Comparison of ENCODE assay signal across 14 mouse cellular contexts in genomic region chr2:50103850-50104503, GRCm38 (mm10). TPM values are rescaled to one million over a fixed set of nuclear protein-coding genes. Genes with fewer than 3 reads are reported as not detected.
DNase-seq lines count a peak whose midpoint lies in the region; ATAC-seq and TF ChIP-seq lines count a peak whose summit lies in the region.
"Had no signal": no experiment of that assay in that cellular context is flagged by ENCODE, and none has a peak within 500 bp of the region (broad histone marks: within the 10 kb centered on the region; RNA-seq: fewer than 3 reads in every experiment).

No protein-coding gene starts in this region.

- peaks cover 24% of the 10 kb centered on the region for H3K4me1 ChIP-seq in kidney, embryonic 15.5 days
- H3K4me1 ChIP-seq in stomach, embryonic 15.5 days: 0 out of 2 replicates have a peak, but pooled peaks cover 9% of the 10 kb centered on the region

- intact Hi-C loops in left cerebral cortex, postnatal 10 days (cut with DNase I): no loop called here

- DNase-seq in kidney, adult 11 months: no peak
- DNase-seq in Patski (ENCODE audit: low read depth, low spot score): no peak
- DNase-seq in left cerebral cortex, postnatal 10 days (ENCODE audit: extremely low spot score in 1 of 2, low spot score in 2 of 2): no peak
- no peak for DNase-seq in spleen, adult 18-20 months
- DNase-seq: cerebellum, adult 11 months; gastrocnemius, adult 2 months; heart, adult 18-20 months; kidney, adult 2 months; layer of hippocampus, adult 9-11 months had no signal

- no peaks in the 10 kb centered on the region for H3K9me3 ChIP-seq in kidney, embryonic 15.5 days (replicated peaks)
- no peaks in the 10 kb centered on the region for H3K9me3 ChIP-seq in stomach, embryonic 15.5 days
- H3K9me3 ChIP-seq: embryonic facial prominence, embryonic 13.5 days; midbrain, embryonic 13.5 days had no signal

- ATAC-seq in kidney, embryonic 15.5 days (replicated peaks; ENCODE audit: low FRiP score): peak; percentile 54
- ATAC-seq in Patski: peak; percentile 39
- peak; percentile 77 for ATAC-seq in stomach, embryonic 15.5 days (ENCODE audit: insufficient read depth, low FRiP score, low read depth)
- ATAC-seq: midbrain, embryonic 13.5 days had no signal

- peaks cover 4% of the 10 kb centered on the region; the same call in 1 of the 2 replicates for H3K27me3 ChIP-seq in kidney, embryonic 15.5 days
- no peaks in the 10 kb centered on the region for H3K27me3 ChIP-seq in C2C12 (ENCODE audit: control insufficient read depth, insufficient read depth, insufficient read length)
- no peaks in the 10 kb centered on the region for H3K27me3 ChIP-seq in Patski
- H3K27me3 ChIP-seq in stomach, embryonic 15.5 days (replicated peaks): no peaks in the 10 kb centered on the region
- H3K27me3 ChIP-seq: embryonic facial prominence, embryonic 13.5 days; midbrain, embryonic 13.5 days had no signal

- no peak overlapping the region for H3K4me2 ChIP-seq in kidney, embryonic 15.5 days
- no peak overlapping the region for H3K4me2 ChIP-seq in stomach, embryonic 15.5 days
- H3K4me2 ChIP-seq: embryonic facial prominence, embryonic 13.5 days; midbrain, embryonic 13.5 days had no signal

- POLR2A ChIA-PET in Patski (lab: Charles Lee): interaction anchor here (0.7 kb wide), 2 partner anchors 985 to 1058 kb away, joined by 3 to 4 read pairs; no protein-coding TSS in a partner anchor

- no peaks in the 10 kb centered on the region for H3K79me3 ChIP-seq in C2C12 (ENCODE audit: low read depth)

- in situ Hi-C loops in Patski (cut with MboI; ENCODE audit: low pct_unique_long_range_greater_than_20kb): no loop called here

- CTCF ChIA-PET in Patski (lab: Charles Lee): interaction anchor here (0.7 to 1.0 kb wide), 2 partner anchors 13 to 23 kb away, joined by 3 to 4 read pairs; no protein-coding TSS in a partner anchor

- 53% methylated on average over 7 of the region's 7 CpGs for WGBS in kidney, embryonic 15.5 days
- WGBS in stomach, embryonic 15.5 days: 50% methylated on average over 7 of the region's 7 CpGs

- H3K4me3 ChIP-seq in kidney, embryonic 15.5 days (replicated peaks): no peak overlapping the region
- H3K4me3 ChIP-seq in C2C12 (ENCODE audit: insufficient read depth, poor library complexity, severe bottlenecking): no peak overlapping the region
- no peak overlapping the region for H3K4me3 ChIP-seq in stomach, embryonic 15.5 days (replicated peaks)
- H3K4me3 ChIP-seq: embryonic facial prominence, embryonic 13.5 days; gastrocnemius, adult 2 months; midbrain, embryonic 13.5 days had no signal

- no peak overlapping the region for H3ac ChIP-seq in C2C12 (ENCODE audit: control insufficient read depth, insufficient read length, low read depth)

- no peaks in the 10 kb centered on the region for H3K79me2 ChIP-seq in C2C12 (ENCODE audit: control insufficient read depth, insufficient read depth)

- H3K27ac ChIP-seq in kidney, embryonic 15.5 days: peak overlapping the region; percentile 59
- H3K27ac ChIP-seq in stomach, embryonic 15.5 days: peak overlapping the region; percentile 66
- H3K27ac ChIP-seq: embryonic facial prominence, embryonic 13.5 days; gastrocnemius, adult 2 months; midbrain, embryonic 13.5 days had no signal

- no peak overlapping the region for H3K9ac ChIP-seq in kidney, embryonic 15.5 days
- no peak overlapping the region for H3K9ac ChIP-seq in stomach, embryonic 15.5 days
- H3K9ac ChIP-seq: embryonic facial prominence, embryonic 13.5 days; midbrain, embryonic 13.5 days had no signal

- no peaks in the 10 kb centered on the region for H3K36me3 ChIP-seq in kidney, embryonic 15.5 days
- no peaks in the 10 kb centered on the region for H3K36me3 ChIP-seq in C2C12 (ENCODE audit: control insufficient read depth, insufficient read depth)
- no peaks in the 10 kb centered on the region for H3K36me3 ChIP-seq in stomach, embryonic 15.5 days
- H3K36me3 ChIP-seq: embryonic facial prominence, embryonic 13.5 days; midbrain, embryonic 13.5 days had no signal

- no peak for TF ChIP-seq CTCF in C2C12 (IDR thresholded peaks at IDR 0.05; ENCODE audit: control insufficient read depth, insufficient read depth, insufficient read length)
- TF ChIP-seq CTCF in Patski (IDR thresholded peaks at IDR 0.05): no peak

TF ChIP-seq in C2C12, 6 proteins besides CTCF, POLR2A, EP300 and RAD21:
- TF ChIP-seq USF1 (IDR thresholded peaks at IDR 0.05; ENCODE audit: low read depth) (no peak), FOSL1 (IDR thresholded peaks at IDR 0.05; ENCODE audit: insufficient read depth, low read length, poor library complexity, severe bottlenecking) (no peak), MYOD1 (IDR thresholded peaks at IDR 0.05; ENCODE audit: control insufficient read depth, insufficient read length, low read depth) (no peak), CEBPB (IDR thresholded peaks at IDR 0.05; ENCODE audit: low read depth) (peak; percentile 25), MAX (IDR thresholded peaks at IDR 0.05) (peak; percentile 39), MYOG (IDR thresholded peaks at IDR 0.05; ENCODE audit: control insufficient read depth, extremely low read depth, insufficient read length) (no peak)

RNA-seq across cellular contexts. Expression of gene Lypd6, which starts 37.7 kb away (rescaled TPM):
- polyA plus RNA-seq in kidney, embryonic 15.5 days (2015; fragmentation: Nextera tagmentation; extraction: Ambion mirVana): 9.6 and 10.9 TPM in 2 replicates
- polyA plus RNA-seq in C2C12 (2012; fragmentation: generic; extraction: Trizol) (0.55 TPM), Patski (2021) (not detected)
- polyA plus RNA-seq in stomach, embryonic 15.5 days (2015; fragmentation: Nextera tagmentation; extraction: Ambion mirVana): 20.2 and 24.1 TPM in 2 replicates
- 10 to 100 TPM; 25.5 to 29.1 TPM for total RNA-seq in left cerebral cortex, postnatal 10 days (2021)
